Mouse (Mus musculus) megakaryocyte, embryonic 14.5 days (primary cell): ENCODE data around the gene Wdtc1.

Experiments
- FLI1 ChIP-seq: IDR thresholded peaks from 2 replicates; pipeline ENCODE4 v1.6.1; 2012; ENCODE audit warnings: low read length, inconsistent platforms, mixed read lengths
- GATA1 ChIP-seq: IDR thresholded peaks from 3 replicates; pipeline ENCODE4 v1.6.1; 2012; ENCODE audit warnings: mixed read lengths, low read length, inconsistent platforms, borderline replicate concordance

GRCm38 (mm10) chr4:133390585-133390984 is 37.3 kb upstream of the Wdtc1 start:
- TF ChIP-seq GATA1 (no peak), FLI1 (no peak)
